Mouse (Mus musculus): Measurements from ENCODE around the gene Gm47985. TPM values are rescaled to one million over a fixed set of nuclear protein-coding genes. Genes with fewer than 3 reads are reported as not detected.

Gm47985 gene
- total and polyA plus RNA-seq, 3 experiments = not detected

GRCm38 (mm10) chr1:151168637-151169036 lies 13.7 kb upstream of the Gm47985 start:
- dilution Hi-C loops (cut with MboI; ENCODE audit: extremely low pct_ligation_motif_present, extremely low pct_unique_long_range_greater_than_20kb, low sequenced_read_pairs) = no loop called here

GRCm38 (mm10) chr1:151171572-151172461 lies 10.5 kb upstream of the Gm47985 start:
- no peak for DNase-seq (ENCODE audit: extremely low read depth)
- in situ Hi-C loops (cut with MboI; ENCODE audit: low pct_ligation_motif_present, low pct_unique_long_range_greater_than_20kb, low sequenced_read_pairs) (no loop called here), dilution Hi-C loops (cut with MboI; ENCODE audit: extremely low pct_ligation_motif_present, extremely low pct_unique_long_range_greater_than_20kb, low sequenced_read_pairs) (no loop called here)
- H3K4me3 ChIP-seq (replicated peaks in 1 of 3; ENCODE audit: low read depth in 2 of 3, low read length in 2 of 3, poor library complexity in 1 of 3) = no peak overlapping the region
- H3K27ac ChIP-seq (ENCODE audit: insufficient read depth, low read depth) = no peak overlapping the region
- TF ChIP-seq PAX5 (IDR thresholded peaks at IDR 0.05; ENCODE audit: low read length) (no peak), RCOR1 (conservative IDR thresholded peaks at IDR 0.05; ENCODE audit: low read depth, low read length) (no peak), ZMIZ1 (IDR thresholded peaks at IDR 0.05; ENCODE audit: low read depth, low read length) (no peak), TBP (conservative IDR thresholded peaks at IDR 0.05; ENCODE audit: low read depth, low read length) (no peak), MXI1 (IDR thresholded peaks at IDR 0.05; ENCODE audit: low read depth, low read length) (no peak), CHD2 (IDR thresholded peaks at IDR 0.05; ENCODE audit: low read length) (no peak), MAX (IDR thresholded peaks at IDR 0.05; ENCODE audit: low read length) (no peak), NRF1 (IDR thresholded peaks at IDR 0.05; ENCODE audit: low read depth, low read length) (no peak), POLR2A (IDR thresholded peaks at IDR 0.05; ENCODE audit: low read depth, low read length) (no peak), TCF12 (IDR thresholded peaks at IDR 0.05; ENCODE audit: low read depth, low read length) (no peak), HCFC1 (IDR thresholded peaks at IDR 0.05; ENCODE audit: low read depth, low read length) (no peak), SMC3 (IDR thresholded peaks at IDR 0.05; ENCODE audit: low read depth, low read length) (no peak), USF2 (conservative IDR thresholded peaks at IDR 0.05; ENCODE audit: low read depth, low read length) (no peak), USF1 (IDR thresholded peaks at IDR 0.05; ENCODE audit: low read depth, low read length) (no peak), SIN3A (IDR thresholded peaks at IDR 0.05; ENCODE audit: low read length) (no peak), ELF1 (IDR thresholded peaks at IDR 0.05; ENCODE audit: low read depth, low read length) (no peak), EP300 (IDR thresholded peaks at IDR 0.05; ENCODE audit: low read length) (no peak), POLR2AphosphoS2 (IDR thresholded peaks at IDR 0.05; ENCODE audit: low read depth, low read length) (no peak)
- H3K9ac ChIP-seq (ENCODE audit: insufficient read depth, low read depth) = no peak overlapping the region
- no peaks in the 10 kb centered on the region for H3K9me3 ChIP-seq (replicated peaks; ENCODE audit: low read length)
- H3K27me3 ChIP-seq (replicated peaks) = no peaks in the 10 kb centered on the region
- peaks cover 0 to 7% of the 10 kb centered on the region in 2 experiments; a peak in 2 of 4 replicates for H3K4me1 ChIP-seq (ENCODE audit: control insufficient read depth in 1 of 2, insufficient read depth in 2 of 2)
- H3K36me3 ChIP-seq (replicated peaks in 1 of 2; ENCODE audit: control insufficient read depth in 1 of 2, insufficient read depth in 1 of 2, low read length in 1 of 2) = no peaks in the 10 kb centered on the region
- H3K79me2 ChIP-seq (replicated peaks; ENCODE audit: control insufficient read depth, extremely low read depth, insufficient read depth, poor library complexity, severe bottlenecking) = no peaks in the 10 kb centered on the region
- no peak overlapping the region for H3K4me2 ChIP-seq (ENCODE audit: insufficient read depth, low read depth, poor library complexity, severe bottlenecking)

More at GRCm38 (mm10) chr1:151168637-151169036, 13.7 kb upstream of the Gm47985 start:
- no peaks in the 10 kb centered on the region; a peak in 2 of 4 replicates for H3K4me1 ChIP-seq (ENCODE audit: control insufficient read depth in 1 of 2, insufficient read depth in 2 of 2)
- no peak overlapping the region for H3K9ac ChIP-seq (ENCODE audit: insufficient read depth, low read depth)
- no peak overlapping the region for H3K4me3 ChIP-seq (replicated peaks in 1 of 3; ENCODE audit: low read depth in 2 of 3, low read length in 2 of 3, poor library complexity in 1 of 3)
- H3K4me2 ChIP-seq (ENCODE audit: insufficient read depth, low read depth, poor library complexity, severe bottlenecking) = no peak overlapping the region
- H3K27me3 ChIP-seq (replicated peaks) = no peaks in the 10 kb centered on the region
- DNase-seq (ENCODE audit: extremely low read depth) = no peak
- H3K27ac ChIP-seq (ENCODE audit: insufficient read depth, low read depth) = no peak overlapping the region
- no peaks in the 10 kb centered on the region for H3K36me3 ChIP-seq (replicated peaks in 1 of 2; ENCODE audit: control insufficient read depth in 1 of 2, insufficient read depth in 1 of 2, low read length in 1 of 2)
- H3K9me3 ChIP-seq (replicated peaks; ENCODE audit: low read length) = no peaks in the 10 kb centered on the region
- TF ChIP-seq HCFC1 (IDR thresholded peaks at IDR 0.05; ENCODE audit: low read depth, low read length) (no peak), TBP (conservative IDR thresholded peaks at IDR 0.05; ENCODE audit: low read depth, low read length) (no peak), MXI1 (IDR thresholded peaks at IDR 0.05; ENCODE audit: low read depth, low read length) (no peak), CTCF (conservative IDR thresholded peaks at IDR 0.05 in 1 of 2, IDR thresholded peaks at IDR 0.05 in 1 of 2; ENCODE audit: low read depth in 2 of 2, low read length in 2 of 2) (no peak), MEF2A (IDR thresholded peaks at IDR 0.05; ENCODE audit: borderline replicate concordance, low read depth, low read length) (no peak), MAZ (IDR thresholded peaks at IDR 0.05; ENCODE audit: low read depth, low read length) (no peak), MAFK (IDR thresholded peaks at IDR 0.05; ENCODE audit: insufficient replicate concordance, low read length) (no peak), GABPA (IDR thresholded peaks at IDR 0.05; ENCODE audit: insufficient replicate concordance, low read depth, low read length) (no peak), E2F4 (IDR thresholded peaks at IDR 0.05; ENCODE audit: insufficient replicate concordance, low read depth, low read length) (no peak), ZMIZ1 (IDR thresholded peaks at IDR 0.05; ENCODE audit: low read depth, low read length) (no peak), CHD2 (IDR thresholded peaks at IDR 0.05; ENCODE audit: low read length) (no peak), MYC (IDR thresholded peaks at IDR 0.05; ENCODE audit: low read depth, low read length) (no peak)
- in situ Hi-C loops (cut with MboI; ENCODE audit: low pct_ligation_motif_present, low pct_unique_long_range_greater_than_20kb, low sequenced_read_pairs) = no loop called here
- no peaks in the 10 kb centered on the region for H3K79me2 ChIP-seq (replicated peaks; ENCODE audit: control insufficient read depth, extremely low read depth, insufficient read depth, poor library complexity, severe bottlenecking)
